Mouse (Mus musculus) megakaryocyte, embryonic 14.5 days (primary cell): ENCODE measurements around the gene Gm11549. TPM values are rescaled to one million over a fixed set of nuclear protein-coding genes. Genes with fewer than 3 reads are reported as not detected.

Source experiments
- H3K27me3 ChIP-seq: replicated peaks from 2 replicates; pipeline ENCODE3; 2012; ENCODE audit warnings: inconsistent platforms
- H3K36me3 ChIP-seq: replicated peaks from 2 replicates; pipeline ENCODE3; 2012; ENCODE audit warnings: low read length, inconsistent platforms, mixed read lengths
- H3K4me1 ChIP-seq: 2 replicates; pipeline ENCODE4 v1.6.1; 2012; ENCODE audit warnings: inconsistent platforms
- H3K4me3 ChIP-seq: replicated peaks from 2 replicates; pipeline ENCODE3; 2012; ENCODE audit warnings: moderate library complexity, mild to moderate bottlenecking, inconsistent platforms
- H3K9me3 ChIP-seq: 2 replicates; pipeline ENCODE4 v1.6.1; 2012; ENCODE audit warnings: inconsistent platforms
- FLI1 ChIP-seq: IDR thresholded peaks from 2 replicates; pipeline ENCODE4 v1.6.1; 2012; ENCODE audit warnings: low read length, inconsistent platforms, mixed read lengths
- GATA1 ChIP-seq: IDR thresholded peaks from 3 replicates; pipeline ENCODE4 v1.6.1; 2012; ENCODE audit warnings: mixed read lengths, low read length, inconsistent platforms, borderline replicate concordance
- polyA plus RNA-seq: library from polyadenylated mRNA; stranded (reverse); fragments of >175 nt; gene quantifications from 2 replicates; pipeline ENCODE4 v1.2.3, GENCODE M21; 2012; ENCODE audit warnings: low replicate concordance; ENCODE audit not compliant: insufficient read depth

Gm11549 gene
- polyA plus RNA-seq, 1 experiment: not detected

GRCm38 (mm10) chr3:36474938-36475483 lies 46.6 kb downstream of the Gm11549 start:
- Histone ChIP-seq H3K4me1 (peaks cover 43% of the 10 kb centered on the region), H3K4me3 (peak overlapping the region; percentile 91), H3K36me3 (peaks cover 19% of the 10 kb centered on the region), H3K9me3 (no peaks in the 10 kb centered on the region), H3K27me3 (no peaks in the 10 kb centered on the region)
- TF ChIP-seq GATA1 (no peak), FLI1 (no peak)

- H3K9me3 ChIP-seq: no peaks in the 10 kb centered on the region
- H3K4me1 ChIP-seq: peaks cover 48% of the 10 kb centered on the region
- TF ChIP-seq FLI1 (no peak), GATA1 (no peak)
- H3K36me3 ChIP-seq: peaks cover 19% of the 10 kb centered on the region
- peak overlapping the region; percentile 91 for H3K4me3 ChIP-seq
- no peaks in the 10 kb centered on the region for H3K27me3 ChIP-seq
These were observed 47.2 kb downstream of the Gm11549 start for GRCm38 (mm10) chr3:36474421-36474820.

- Histone ChIP-seq H3K4me1 (peaks cover 55% of the 10 kb centered on the region), H3K36me3 (peaks cover 19% of the 10 kb centered on the region), H3K27me3 (no peaks in the 10 kb centered on the region), H3K4me3 (no peak overlapping the region), H3K9me3 (no peaks in the 10 kb centered on the region)
- TF ChIP-seq FLI1 (no peak), GATA1 (no peak)
These were observed 48.4 kb downstream of the Gm11549 start for GRCm38 (mm10) chr3:36473222-36473621.

- no peaks in the 10 kb centered on the region for H3K27me3 ChIP-seq
- no peak overlapping the region for H3K4me3 ChIP-seq
- TF ChIP-seq FLI1 (no peak), GATA1 (no peak)
- peaks cover 19% of the 10 kb centered on the region for H3K36me3 ChIP-seq
- H3K9me3 ChIP-seq: no peaks in the 10 kb centered on the region
- H3K4me1 ChIP-seq: peaks cover 66% of the 10 kb centered on the region
These were observed 49.8 kb downstream of the Gm11549 start for GRCm38 (mm10) chr3:36471856-36472255.

GRCm38 (mm10) chr3:36468871-36469270 lies 52.7 kb downstream of the Gm11549 start:
- peaks cover 38% of the 10 kb centered on the region for H3K36me3 ChIP-seq
- H3K4me1 ChIP-seq: peaks cover 72% of the 10 kb centered on the region
- no peaks in the 10 kb centered on the region for H3K27me3 ChIP-seq
- peak overlapping the region; percentile 46 for H3K4me3 ChIP-seq
- no peak for TF ChIP-seq GATA1
- no peak for TF ChIP-seq FLI1
- no peaks in the 10 kb centered on the region for H3K9me3 ChIP-seq

GRCm38 (mm10) chr3:36467632-36468031 lies 54.0 kb downstream of the Gm11549 start:
- peaks cover 62% of the 10 kb centered on the region for H3K4me1 ChIP-seq
- peak overlapping the region; percentile 76 for H3K4me3 ChIP-seq
- no peaks in the 10 kb centered on the region for H3K9me3 ChIP-seq
- H3K36me3 ChIP-seq: peaks cover 47% of the 10 kb centered on the region
- H3K27me3 ChIP-seq: no peaks in the 10 kb centered on the region
- TF ChIP-seq FLI1 (no peak), GATA1 (no peak)

GRCm38 (mm10) chr3:36465538-36465937 lies 56.1 kb downstream of the Gm11549 start:
- Histone ChIP-seq H3K36me3 (peaks cover 55% of the 10 kb centered on the region), H3K4me3 (no peak overlapping the region), H3K9me3 (no peaks in the 10 kb centered on the region), H3K4me1 (peaks cover 56% of the 10 kb centered on the region), H3K27me3 (no peaks in the 10 kb centered on the region)
- TF ChIP-seq GATA1 (no peak), FLI1 (no peak)

Other genes starting within 250 kb of the Gm11549 start
- gene Anxa5, start 45.9 kb downstream of the Gm11549 start, polyA plus RNA-seq: 55.2 and 227 TPM in 2 replicates
- not detected in 2 replicates for gene 1810062G17Rik, start 45.9 kb downstream of the Gm11549 start, polyA plus RNA-seq
- 3.3 TPM in 1 of 2 replicates, not detected in the other for gene Exosc9, start 30.8 kb upstream of the Gm11549 start, polyA plus RNA-seq
- gene Ccna2, start 50.3 kb upstream of the Gm11549 start, polyA plus RNA-seq: 46.4 and 61.7 TPM in 2 replicates
- gene Bbs7, start 91.7 kb upstream of the Gm11549 start, polyA plus RNA-seq: not detected in 2 replicates
- gene Trpc3, start 168.4 kb upstream of the Gm11549 start, polyA plus RNA-seq: not detected in 2 replicates